Mouse (Mus musculus): ENCODE results near the gene Parl. TPM values are rescaled to one million over a fixed set of nuclear protein-coding genes. Genes with fewer than 3 reads are reported as not detected.

Parl gene
- polyA plus RNA-seq, 1 experiment from 2014 or later: 87.6 TPM

DNA sequence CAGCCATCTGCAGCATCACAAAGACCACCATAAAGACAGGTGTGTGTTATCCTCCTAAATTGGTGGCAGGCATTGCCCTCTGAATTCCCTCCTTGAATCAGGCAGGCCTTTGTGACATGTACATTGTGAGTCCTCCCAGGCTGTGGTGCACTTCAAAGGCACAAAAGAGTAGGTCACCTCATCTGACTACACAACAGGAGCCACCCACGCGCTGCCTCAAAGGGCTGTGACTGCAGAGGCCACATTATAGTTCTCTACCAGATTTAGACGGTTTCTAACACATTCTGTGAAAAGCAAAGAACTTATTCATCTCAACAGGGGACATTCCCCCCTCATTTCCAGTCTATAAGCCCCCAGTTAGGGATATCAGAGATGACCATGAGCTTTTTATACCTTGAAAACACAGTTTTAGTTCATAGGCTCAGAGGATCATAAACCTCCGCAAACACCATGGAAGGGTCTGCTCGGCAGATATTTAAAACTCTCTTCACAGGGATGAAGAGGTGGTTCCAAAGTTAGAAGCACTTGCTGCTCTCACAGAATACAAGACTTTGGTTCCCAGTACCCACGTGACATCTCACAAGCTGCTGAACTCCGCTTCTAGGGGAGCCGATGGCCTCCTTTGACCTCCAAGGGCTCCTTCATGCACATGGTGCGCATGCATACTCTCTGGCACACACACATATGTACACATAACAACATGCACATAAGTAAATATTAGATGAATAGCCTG is 53.6 kb downstream of the Parl start:
- Histone ChIP-seq H3K9me3 (ENCODE audit: control insufficient read depth, low read length) (no peaks in the 10 kb centered on the region), H3K36me3 (ENCODE audit: control insufficient read depth, insufficient read depth, low read length) (no peaks in the 10 kb centered on the region), H3K4me1 (replicated peaks; ENCODE audit: control insufficient read depth, insufficient read depth, low read length) (no peaks in the 10 kb centered on the region), H3K4me2 (no peak overlapping the region), H3K4me3 (ENCODE audit: low read depth, low read length) (no peak overlapping the region), H3K9ac (ENCODE audit: low read depth, low read length) (no peak overlapping the region), H3K27me3 (replicated peaks; ENCODE audit: control insufficient read depth, insufficient read depth, low read length) (no peaks in the 10 kb centered on the region), H3K27ac (ENCODE audit: low read depth, low read length) (no peak overlapping the region)
- no peak for DNase-seq (ENCODE audit: low spot score)
- ATAC-seq (replicated peaks; ENCODE audit: low FRiP score): no peak
- 82% methylated on average over 9 of the region's 9 CpGs for WGBS

DNA sequence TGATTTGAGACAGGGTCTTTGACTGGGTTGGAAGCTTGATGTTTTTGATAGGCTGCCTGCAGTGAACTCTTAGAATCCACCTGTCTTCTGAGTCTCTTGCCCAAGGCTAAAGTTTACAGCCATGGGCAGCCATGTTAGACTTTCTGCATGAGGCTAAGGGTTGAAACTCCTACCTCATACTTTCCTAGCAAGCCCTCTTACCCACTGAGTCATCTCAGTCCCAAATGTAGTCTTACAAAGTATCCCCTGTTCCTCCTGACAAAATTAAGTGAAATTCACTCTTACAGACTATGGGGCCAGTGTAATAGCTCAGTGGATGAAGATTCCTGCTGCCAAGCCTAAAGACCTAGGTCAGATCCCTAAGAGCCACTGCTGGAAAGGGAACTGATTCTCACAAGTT is 55.1 kb downstream of the Parl start:
- Histone ChIP-seq H3K9ac (ENCODE audit: low read depth, low read length) (no peak overlapping the region), H3K27ac (ENCODE audit: low read depth, low read length) (no peak overlapping the region), H3K36me3 (ENCODE audit: control insufficient read depth, insufficient read depth, low read length) (no peaks in the 10 kb centered on the region), H3K4me3 (ENCODE audit: low read depth, low read length) (no peak overlapping the region), H3K9me3 (ENCODE audit: control insufficient read depth, low read length) (no peaks in the 10 kb centered on the region), H3K4me1 (replicated peaks; ENCODE audit: control insufficient read depth, insufficient read depth, low read length) (no peaks in the 10 kb centered on the region), H3K4me2 (no peak overlapping the region), H3K27me3 (replicated peaks; ENCODE audit: control insufficient read depth, insufficient read depth, low read length) (no peaks in the 10 kb centered on the region)
- DNase-seq (ENCODE audit: low spot score) (no peak), ATAC-seq (replicated peaks; ENCODE audit: low FRiP score) (no peak)

- H3K27me3 ChIP-seq (replicated peaks; ENCODE audit: control insufficient read depth, insufficient read depth, low read length): peaks cover 28% of the 10 kb centered on the region
- no peak within 1 kb of the TSS for H3K27ac ChIP-seq (ENCODE audit: low read depth, low read length)
- no peaks in the 10 kb centered on the region for H3K9me3 ChIP-seq (ENCODE audit: control insufficient read depth, low read length)
- peak; percentile 64 for DNase-seq (ENCODE audit: low spot score)
- 0 out of 2 replicates have a peak, but pooled peaks cover 2% of the 10 kb centered on the region for H3K4me1 ChIP-seq (replicated peaks; ENCODE audit: control insufficient read depth, insufficient read depth, low read length)
- H3K9ac ChIP-seq (ENCODE audit: low read depth, low read length): peak within 1 kb of the TSS; percentile 58
- H3K4me2 ChIP-seq: peak within 1 kb of the TSS; percentile 94
- peak; percentile 49 for ATAC-seq (replicated peaks; ENCODE audit: low FRiP score)
- WGBS: 1% methylated on average over 90 of the region's 90 CpGs
- H3K4me3 ChIP-seq (ENCODE audit: low read depth, low read length): peak within 1 kb of the TSS; percentile 67
- H3K36me3 ChIP-seq (ENCODE audit: control insufficient read depth, insufficient read depth, low read length): no peaks in the 10 kb centered on the region
These were observed 61.4 kb downstream of the Parl start, which contains the start of gene Map6d1 for GRCm38 (mm10) chr16:20240468-20241414. Gene Map6d1, minus strand, starts transcription at chr16:20241358.

DNA sequence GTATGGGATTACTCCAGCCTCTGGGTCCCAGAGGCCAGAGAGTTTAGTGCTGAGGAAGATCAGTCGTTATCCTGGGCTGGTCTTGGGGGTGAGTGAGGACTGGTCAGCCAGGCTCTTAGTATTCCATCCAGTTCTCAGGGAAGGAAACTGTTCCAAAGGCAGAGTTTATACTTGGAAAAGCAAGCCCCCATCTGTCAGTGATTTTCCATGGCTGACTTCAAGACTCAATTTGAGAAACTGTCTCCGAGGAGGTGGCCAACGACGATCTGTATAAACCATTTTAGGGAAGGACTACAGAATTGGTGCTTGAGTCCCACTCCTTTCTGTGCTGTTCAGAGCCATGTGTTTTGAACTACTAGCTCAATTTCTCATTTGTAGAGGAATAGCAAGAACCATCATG is 63.5 kb downstream of the Parl start:
- ATAC-seq (replicated peaks; ENCODE audit: low FRiP score) (no peak), DNase-seq (ENCODE audit: low spot score) (no peak)
- Histone ChIP-seq H3K9ac (ENCODE audit: low read depth, low read length) (no peak overlapping the region), H3K27me3 (replicated peaks; ENCODE audit: control insufficient read depth, insufficient read depth, low read length) (peaks cover 28% of the 10 kb centered on the region), H3K4me1 (replicated peaks; ENCODE audit: control insufficient read depth, insufficient read depth, low read length) (0 out of 2 replicates have a peak, but pooled peaks cover 2% of the 10 kb centered on the region), H3K4me2 (no peak overlapping the region), H3K27ac (ENCODE audit: low read depth, low read length) (no peak overlapping the region), H3K9me3 (ENCODE audit: control insufficient read depth, low read length) (no peaks in the 10 kb centered on the region), H3K36me3 (ENCODE audit: control insufficient read depth, insufficient read depth, low read length) (no peaks in the 10 kb centered on the region), H3K4me3 (ENCODE audit: low read depth, low read length) (no peak overlapping the region)
- WGBS: 87% methylated on average over 4 of the region's 4 CpGs

- H3K9ac ChIP-seq (ENCODE audit: low read depth, low read length): no peak overlapping the region
- no peak for ATAC-seq (replicated peaks; ENCODE audit: low FRiP score)
- no peak overlapping the region for H3K4me2 ChIP-seq
- H3K4me1 ChIP-seq (replicated peaks; ENCODE audit: control insufficient read depth, insufficient read depth, low read length): 0 out of 2 replicates have a peak, but pooled peaks cover 2% of the 10 kb centered on the region
- no peaks in the 10 kb centered on the region for H3K36me3 ChIP-seq (ENCODE audit: control insufficient read depth, insufficient read depth, low read length)
- WGBS: 75% methylated on average over 4 of the region's 4 CpGs
- no peak overlapping the region for H3K4me3 ChIP-seq (ENCODE audit: low read depth, low read length)
- peaks cover 28% of the 10 kb centered on the region for H3K27me3 ChIP-seq (replicated peaks; ENCODE audit: control insufficient read depth, insufficient read depth, low read length)
- H3K9me3 ChIP-seq (ENCODE audit: control insufficient read depth, low read length): no peaks in the 10 kb centered on the region
- no peak for DNase-seq (ENCODE audit: low spot score)
- H3K27ac ChIP-seq (ENCODE audit: low read depth, low read length): no peak overlapping the region
These were observed 64.8 kb downstream of the Parl start for GRCm38 (mm10) chr16:20237426-20237825.

DNA sequence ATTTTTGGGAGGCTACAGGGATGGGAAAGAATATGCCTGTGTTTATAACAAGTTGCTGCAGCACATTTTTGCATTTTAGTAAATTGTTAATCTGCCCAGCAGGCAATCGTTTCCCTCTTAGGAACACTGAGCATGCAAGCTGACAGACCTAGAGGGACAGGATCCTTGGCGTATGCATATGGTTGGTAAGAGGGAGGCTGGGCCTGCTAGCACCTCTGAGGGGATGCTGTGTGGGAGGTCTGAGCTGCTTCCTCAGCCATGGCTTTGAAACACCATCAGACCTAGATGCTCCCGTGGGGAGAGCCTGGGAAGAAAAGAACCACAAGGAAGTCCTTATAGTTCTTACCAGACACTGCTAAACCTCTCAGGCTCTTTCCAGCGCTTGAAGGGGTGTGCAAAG is 67.8 kb downstream of the Parl start:
- H3K4me2 ChIP-seq: no peak overlapping the region
- ATAC-seq (replicated peaks; ENCODE audit: low FRiP score): no peak
- WGBS: 68% methylated on average over 4 of the region's 4 CpGs
- no peaks in the 10 kb centered on the region for H3K9me3 ChIP-seq (ENCODE audit: control insufficient read depth, low read length)
- H3K9ac ChIP-seq (ENCODE audit: low read depth, low read length): no peak overlapping the region
- no peak for DNase-seq (ENCODE audit: low spot score)
- no peaks in the 10 kb centered on the region for H3K4me1 ChIP-seq (replicated peaks; ENCODE audit: control insufficient read depth, insufficient read depth, low read length)
- H3K36me3 ChIP-seq (ENCODE audit: control insufficient read depth, insufficient read depth, low read length): peaks cover 11% of the 10 kb centered on the region
- no peak overlapping the region for H3K4me3 ChIP-seq (ENCODE audit: low read depth, low read length)
- H3K27me3 ChIP-seq (replicated peaks; ENCODE audit: control insufficient read depth, insufficient read depth, low read length): peaks cover 2% of the 10 kb centered on the region; the same call in 1 of the 2 replicates
- H3K27ac ChIP-seq (ENCODE audit: low read depth, low read length): no peak overlapping the region

Other genes starting within 250 kb of the Parl start
- 9.8 and 10.9 TPM in 2 replicates for gene Klhl24, start 204.8 kb downstream of the Parl start, polyA plus RNA-seq (2014; fragmentation: Nextera tagmentation; extraction: Ambion mirVana)
- gene Yeats2, start 161.3 kb downstream of the Parl start, polyA plus RNA-seq (2014; fragmentation: Nextera tagmentation; extraction: Ambion mirVana): 26.3 and 26.8 TPM in 2 replicates
- 0.27 and 0.31 TPM in 2 replicates for gene Map6d1, start 61.0 kb downstream of the Parl start, polyA plus RNA-seq (2014; fragmentation: Nextera tagmentation; extraction: Ambion mirVana)
- not detected in 2 replicates for gene Cyp2ab1, start 23.0 kb upstream of the Parl start, polyA plus RNA-seq (2014; fragmentation: Nextera tagmentation; extraction: Ambion mirVana)
- gene Abcc5, start 124.0 kb upstream of the Parl start, polyA plus RNA-seq (2014; fragmentation: Nextera tagmentation; extraction: Ambion mirVana): 43.6 and 48.2 TPM in 2 replicates
- gene Eif2b5, start 196.4 kb upstream of the Parl start, polyA plus RNA-seq (2014; fragmentation: Nextera tagmentation; extraction: Ambion mirVana): 125 and 132 TPM in 2 replicates
- 18.9 and 20.3 TPM in 2 replicates for gene Dvl3, start 214.6 kb upstream of the Parl start, polyA plus RNA-seq (2014; fragmentation: Nextera tagmentation; extraction: Ambion mirVana)
- 519 and 569 TPM in 2 replicates for gene Ap2m1, start 233.1 kb upstream of the Parl start, polyA plus RNA-seq (2014; fragmentation: Nextera tagmentation; extraction: Ambion mirVana)
- 49.2 and 50.9 TPM in 2 replicates for gene Abcf3, start 246.2 kb upstream of the Parl start, polyA plus RNA-seq (2014; fragmentation: Nextera tagmentation; extraction: Ambion mirVana)